Mouse (Mus musculus): ENCODE data around the gene Mrgpra2b. TPM values are rescaled to one million over a fixed set of nuclear protein-coding genes. Genes with fewer than 3 reads are reported as not detected.
"Not testable (repeated sequence)": the region's sequence is repeated elsewhere in the genome, so short reads cannot be mapped to it uniquely, and the experiment has no call there.

The Mrgpra2b gene
- polyA plus RNA-seq (2015; fragmentation: Nextera tagmentation; extraction: Ambion mirVana), result 0.31 and 0.90 TPM in 2 replicates

DNA sequence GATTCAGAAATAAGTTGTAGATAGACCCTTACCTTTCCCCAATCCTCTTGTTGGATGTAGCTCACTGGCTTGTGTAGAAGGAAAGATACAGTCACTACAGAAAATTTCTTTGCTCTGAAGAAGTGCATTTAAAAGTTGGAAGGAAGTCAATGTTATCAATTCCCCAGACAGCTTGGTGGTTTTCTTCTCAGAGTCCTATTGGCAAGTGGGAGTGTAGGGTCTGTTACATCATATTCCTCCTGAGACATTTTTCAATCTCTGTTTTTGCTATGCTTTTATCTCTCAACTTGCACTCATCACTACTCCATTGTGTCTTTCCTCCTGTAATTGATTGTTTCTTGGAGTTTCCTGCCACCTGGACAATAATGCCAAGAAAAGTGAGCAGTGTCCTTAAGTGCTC lies at the start of gene Mrgpra2b:
TSS of gene Mrgpra2b (minus strand) at position 101 of the 400 bp plus-strand sequence.
- TF ChIP-seq CTCF (IDR thresholded peaks at IDR 0.05) (no peak), EP300 (IDR thresholded peaks at IDR 0.05) (no peak)
- H3K9ac ChIP-seq (replicated peaks; ENCODE audit: low read depth), result no peak within 1 kb of the TSS
- no peak within 1 kb of the TSS for H3K27ac ChIP-seq (ENCODE audit: low read length)
- H3K27me3 ChIP-seq (replicated peaks; ENCODE audit: insufficient read depth, low read length), result no peaks in the 10 kb centered on the region
- no peak for DNase-seq (ENCODE audit: low spot score)
- H3K36me3 ChIP-seq (ENCODE audit: insufficient read depth, low read length), result no peaks in the 10 kb centered on the region
- H3K4me3 ChIP-seq (ENCODE audit: low read depth, low read length), result no peak within 1 kb of the TSS
- H3K4me2 ChIP-seq (replicated peaks; ENCODE audit: low read depth, low read length), result no peak within 1 kb of the TSS
- no peaks in the 10 kb centered on the region for H3K9me3 ChIP-seq (ENCODE audit: low read length)
- ATAC-seq, result no peak
- no peaks in the 10 kb centered on the region for H3K4me1 ChIP-seq (ENCODE audit: insufficient read depth, low read depth, low read length)

DNA sequence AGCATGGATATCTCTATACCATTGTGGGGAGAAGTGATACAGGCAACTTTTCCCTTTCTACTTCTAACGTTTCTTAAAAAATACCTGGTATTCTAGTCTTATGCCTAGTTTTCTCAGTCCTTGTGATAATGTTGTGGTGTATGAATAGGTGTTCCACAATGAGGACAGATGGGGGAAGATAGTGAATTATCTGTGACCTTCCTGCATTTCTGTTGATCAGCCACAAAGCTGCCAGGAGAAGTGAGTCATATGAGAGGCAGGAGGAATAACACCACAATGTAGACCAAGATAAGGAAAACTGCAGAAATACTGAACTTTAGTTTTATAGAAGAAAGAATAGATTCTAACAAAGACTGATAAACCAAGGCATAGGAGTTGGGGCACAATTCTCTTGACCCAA lies 12.3 kb downstream of the Mrgpra2b start:
- DNase-seq (ENCODE audit: low spot score) (no peak), ATAC-seq (no peak)
- Histone ChIP-seq H3K27ac (ENCODE audit: low read length) (no peak overlapping the region), H3K4me1 (ENCODE audit: insufficient read depth, low read depth, low read length) (no peaks in the 10 kb centered on the region), H3K9ac (replicated peaks; ENCODE audit: low read depth) (no peak overlapping the region), H3K4me3 (ENCODE audit: low read depth, low read length) (no peak overlapping the region), H3K36me3 (ENCODE audit: insufficient read depth, low read length) (no peaks in the 10 kb centered on the region), H3K27me3 (replicated peaks; ENCODE audit: insufficient read depth, low read length) (no peaks in the 10 kb centered on the region), H3K9me3 (ENCODE audit: low read length) (no peaks in the 10 kb centered on the region), H3K4me2 (replicated peaks; ENCODE audit: low read depth, low read length) (no peak overlapping the region)
- WGBS, result 53% methylated on average over 1 of the region's 1 CpGs
- no peak for TF ChIP-seq EP300 (IDR thresholded peaks at IDR 0.05)
- TF ChIP-seq CTCF (IDR thresholded peaks at IDR 0.05), result no peak

DNA sequence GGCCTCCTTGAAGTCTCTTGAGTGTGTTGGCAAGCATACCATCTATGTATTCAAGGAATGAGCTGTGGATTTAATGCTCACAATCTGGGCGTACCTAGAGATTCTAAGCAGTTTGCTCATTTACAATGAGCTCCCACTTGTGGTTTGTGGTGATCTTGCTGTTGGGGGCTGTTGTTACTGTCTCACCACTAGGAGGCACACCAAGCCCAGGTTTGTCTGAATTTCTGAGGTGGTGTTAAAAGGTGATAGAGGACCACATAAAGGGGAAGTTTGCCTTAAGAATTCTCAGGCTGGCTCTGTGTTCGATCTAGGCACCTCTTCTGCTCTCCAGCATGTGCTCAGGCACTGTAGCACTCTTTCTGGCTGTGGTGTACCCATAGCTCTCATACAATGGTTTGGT lies 13.6 kb downstream of the Mrgpra2b start:
- no peaks in the 10 kb centered on the region for H3K27me3 ChIP-seq (replicated peaks; ENCODE audit: insufficient read depth, low read length)
- no peak overlapping the region for H3K27ac ChIP-seq (ENCODE audit: low read length)
- no peak overlapping the region for H3K4me2 ChIP-seq (replicated peaks; ENCODE audit: low read depth, low read length)
- no peak overlapping the region for H3K4me3 ChIP-seq (ENCODE audit: low read depth, low read length)
- no peak overlapping the region for H3K9ac ChIP-seq (replicated peaks; ENCODE audit: low read depth)
- 64% methylated on average over 2 of the region's 2 CpGs for WGBS
- no peaks in the 10 kb centered on the region for H3K4me1 ChIP-seq (ENCODE audit: insufficient read depth, low read depth, low read length)
- H3K9me3 ChIP-seq (ENCODE audit: low read length), result no peaks in the 10 kb centered on the region
- DNase-seq (ENCODE audit: low spot score) (no peak), ATAC-seq (no peak)
- H3K36me3 ChIP-seq (ENCODE audit: insufficient read depth, low read length), result no peaks in the 10 kb centered on the region
- TF ChIP-seq EP300 (IDR thresholded peaks at IDR 0.05) (no peak), CTCF (IDR thresholded peaks at IDR 0.05) (no peak)

DNA sequence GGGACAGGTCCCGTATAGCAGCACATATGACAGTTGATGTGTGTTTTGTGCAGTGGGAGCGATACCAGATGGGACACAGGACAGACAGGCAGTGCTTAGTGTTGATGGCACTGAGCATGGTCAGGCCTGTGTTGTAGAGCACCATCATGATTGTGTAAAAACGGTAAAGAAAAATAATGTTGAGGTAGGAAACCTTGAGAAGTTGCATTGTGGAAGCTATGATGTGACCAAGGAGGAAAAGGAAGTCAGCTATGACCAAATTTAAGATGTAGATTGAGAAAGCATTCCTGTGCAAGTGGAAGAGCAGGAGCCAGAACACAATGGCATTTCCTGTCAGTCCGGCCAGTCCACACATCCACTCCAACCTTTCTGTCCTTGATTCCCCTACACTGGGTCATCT lies 25.7 kb downstream of the Mrgpra2b start:
- no peaks in the 10 kb centered on the region for H3K36me3 ChIP-seq (ENCODE audit: insufficient read depth, low read length)
- H3K27me3 ChIP-seq (replicated peaks; ENCODE audit: insufficient read depth, low read length), result no peaks in the 10 kb centered on the region
- H3K4me1 ChIP-seq (ENCODE audit: insufficient read depth, low read depth, low read length), result no peaks in the 10 kb centered on the region
- no peak overlapping the region for H3K27ac ChIP-seq (ENCODE audit: low read length)
- no peaks in the 10 kb centered on the region for H3K9me3 ChIP-seq (ENCODE audit: low read length)
- H3K9ac ChIP-seq (replicated peaks; ENCODE audit: low read depth), result no peak overlapping the region
- WGBS, result 74% methylated on average over 4 of the region's 4 CpGs
- no peak overlapping the region for H3K4me3 ChIP-seq (ENCODE audit: low read depth, low read length)
- DNase-seq (ENCODE audit: low spot score) (no peak), ATAC-seq (no peak)
- no peak overlapping the region for H3K4me2 ChIP-seq (replicated peaks; ENCODE audit: low read depth, low read length)
- no peak for TF ChIP-seq CTCF (IDR thresholded peaks at IDR 0.05)
- no peak for TF ChIP-seq EP300 (IDR thresholded peaks at IDR 0.05)

DNA sequence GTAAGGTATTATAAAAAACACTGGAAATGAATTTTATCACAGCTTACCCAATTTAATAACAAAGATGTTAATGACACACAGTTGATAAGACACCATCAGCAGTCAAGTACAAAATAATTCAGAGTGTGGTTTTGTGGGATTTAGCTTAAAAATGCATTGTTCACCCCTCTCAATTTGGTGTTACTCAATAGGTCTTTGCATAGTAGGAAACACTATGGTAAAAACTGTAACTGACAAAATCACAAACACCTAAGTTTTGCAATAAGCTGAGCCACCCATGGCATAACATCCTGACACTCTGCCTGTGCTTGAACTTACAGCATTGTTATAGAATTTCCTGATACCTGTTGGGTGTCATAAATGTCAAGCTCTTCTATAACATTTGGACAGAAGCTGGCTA lies 37.4 kb downstream of the Mrgpra2b start:
- H3K4me2 ChIP-seq (replicated peaks; ENCODE audit: low read depth, low read length); DNase-seq (ENCODE audit: low spot score); H3K9me3 ChIP-seq (ENCODE audit: low read length); ATAC-seq; H3K4me3 ChIP-seq (ENCODE audit: low read depth, low read length); H3K4me1 ChIP-seq (ENCODE audit: insufficient read depth, low read depth, low read length); H3K27ac ChIP-seq (ENCODE audit: low read length); H3K9ac ChIP-seq (replicated peaks; ENCODE audit: low read depth); H3K27me3 ChIP-seq (replicated peaks; ENCODE audit: insufficient read depth, low read length); H3K36me3 ChIP-seq (ENCODE audit: insufficient read depth, low read length): not testable (repeated sequence)

DNA sequence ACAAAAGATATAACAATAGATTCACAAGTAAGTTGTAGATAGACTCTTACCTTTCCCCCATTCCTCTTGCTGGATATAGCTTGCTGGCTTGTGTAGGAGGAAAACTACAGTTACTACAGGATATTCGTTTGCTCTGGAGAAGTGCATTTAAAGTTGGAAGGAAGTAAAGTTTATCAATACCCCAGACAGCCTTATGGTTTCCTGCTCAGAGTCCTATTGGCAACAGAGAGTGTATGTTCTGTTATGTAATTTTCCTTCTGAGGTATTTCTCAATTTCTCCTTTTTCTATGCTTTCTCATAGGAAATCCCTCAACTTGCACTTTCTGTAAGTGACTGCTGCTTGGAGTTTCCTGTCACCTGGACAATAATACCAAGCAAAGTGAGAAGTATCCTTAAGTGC lies 39.2 kb downstream of the Mrgpra2b start:
- H3K27me3 ChIP-seq (replicated peaks; ENCODE audit: insufficient read depth, low read length); H3K4me2 ChIP-seq (replicated peaks; ENCODE audit: low read depth, low read length); H3K4me1 ChIP-seq (ENCODE audit: insufficient read depth, low read depth, low read length); H3K27ac ChIP-seq (ENCODE audit: low read length); H3K9me3 ChIP-seq (ENCODE audit: low read length); H3K9ac ChIP-seq (replicated peaks; ENCODE audit: low read depth); ATAC-seq; H3K4me3 ChIP-seq (ENCODE audit: low read depth, low read length); H3K36me3 ChIP-seq (ENCODE audit: insufficient read depth, low read length); DNase-seq (ENCODE audit: low spot score): not testable (repeated sequence)
- no CpG with 5 or more reads among the region's 1 CpGs for WGBS

DNA sequence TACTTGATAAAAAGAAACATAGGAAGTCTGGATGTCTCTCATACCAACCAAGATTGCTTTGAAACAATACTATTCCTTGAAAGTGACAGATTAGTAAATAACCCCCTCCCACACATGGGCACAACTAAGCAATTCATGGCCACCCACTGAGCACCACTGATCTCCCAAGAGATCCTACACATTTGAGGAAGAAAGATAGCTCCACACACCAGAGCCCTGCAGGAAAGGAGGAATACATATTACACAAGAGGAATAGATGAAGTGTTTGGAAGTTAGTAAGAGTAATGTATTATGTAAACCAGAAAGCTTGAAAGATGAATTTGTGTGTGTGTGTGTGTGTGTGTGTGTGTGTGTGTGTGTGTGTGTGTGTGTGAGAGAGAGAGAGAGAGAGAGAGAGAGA lies 45.5 kb downstream of the Mrgpra2b start:
- not testable (repeated sequence) for H3K9ac ChIP-seq (replicated peaks; ENCODE audit: low read depth); H3K27me3 ChIP-seq (replicated peaks; ENCODE audit: insufficient read depth, low read length); DNase-seq (ENCODE audit: low spot score); H3K9me3 ChIP-seq (ENCODE audit: low read length); H3K27ac ChIP-seq (ENCODE audit: low read length); H3K4me3 ChIP-seq (ENCODE audit: low read depth, low read length); H3K4me1 ChIP-seq (ENCODE audit: insufficient read depth, low read depth, low read length); H3K4me2 ChIP-seq (replicated peaks; ENCODE audit: low read depth, low read length); H3K36me3 ChIP-seq (ENCODE audit: insufficient read depth, low read length); ATAC-seq

DNA sequence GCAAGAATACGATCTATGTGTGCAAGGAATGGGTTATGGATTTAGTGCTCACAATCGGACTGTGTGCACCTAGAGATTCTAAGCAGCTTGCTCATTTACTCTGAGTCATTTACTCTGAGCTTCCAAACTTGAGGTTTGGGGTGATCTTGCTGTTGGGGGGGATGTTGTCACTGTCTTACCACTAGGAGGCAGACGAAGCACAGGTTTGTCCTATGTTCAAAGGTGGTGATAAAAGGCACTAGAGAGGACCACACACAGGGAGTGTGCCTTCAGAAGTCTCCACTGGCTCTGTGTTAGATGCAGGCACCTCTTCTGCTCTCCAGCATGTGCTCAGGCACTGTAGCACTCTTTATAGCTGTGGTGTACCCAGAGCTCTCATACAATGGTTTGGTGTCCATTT lies 54.8 kb downstream of the Mrgpra2b start:
- not testable (repeated sequence) for H3K9ac ChIP-seq (replicated peaks; ENCODE audit: low read depth); DNase-seq (ENCODE audit: low spot score); H3K4me2 ChIP-seq (replicated peaks; ENCODE audit: low read depth, low read length); H3K36me3 ChIP-seq (ENCODE audit: insufficient read depth, low read length); ATAC-seq; H3K4me1 ChIP-seq (ENCODE audit: insufficient read depth, low read depth, low read length); H3K27me3 ChIP-seq (replicated peaks; ENCODE audit: insufficient read depth, low read length); H3K27ac ChIP-seq (ENCODE audit: low read length); H3K9me3 ChIP-seq (ENCODE audit: low read length); H3K4me3 ChIP-seq (ENCODE audit: low read depth, low read length)
- 4% methylated on average over 1 of the region's 3 CpGs for WGBS

DNA sequence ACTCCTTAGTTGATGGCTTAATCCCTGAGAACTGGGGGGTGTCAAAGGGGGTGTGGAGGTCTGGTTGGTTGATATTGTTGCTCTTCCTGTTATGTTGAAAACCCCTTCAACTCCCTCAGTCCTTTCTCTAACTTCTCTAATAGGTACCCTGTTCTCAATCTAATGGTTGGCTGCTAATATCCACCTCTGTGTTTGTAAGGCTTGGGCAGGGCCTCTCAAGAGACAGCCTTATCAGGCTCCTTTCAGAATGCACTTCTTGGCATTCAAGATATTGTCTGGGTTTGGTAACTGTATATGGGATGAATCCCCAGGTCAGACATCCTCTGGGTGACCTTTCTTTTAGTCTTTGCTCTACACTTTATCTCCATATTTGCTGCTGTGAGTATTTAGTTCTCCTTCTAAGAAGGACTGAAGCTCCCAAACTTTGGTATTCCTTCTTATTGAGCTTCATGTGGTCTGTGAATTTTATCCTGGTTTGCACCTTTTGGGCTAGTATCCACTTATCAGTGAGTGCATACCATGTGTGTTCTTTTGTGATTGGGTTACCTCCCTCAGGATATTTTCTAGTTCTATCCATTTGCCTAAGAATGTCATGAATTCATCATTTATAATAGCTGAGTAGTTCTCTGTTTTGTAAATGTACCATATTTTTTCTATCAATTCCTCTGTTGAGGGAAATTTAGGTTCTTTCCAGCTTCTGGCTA lies 63.2 kb downstream of the Mrgpra2b start:
- not testable (repeated sequence) for H3K9ac ChIP-seq (replicated peaks; ENCODE audit: low read depth); H3K27me3 ChIP-seq (replicated peaks; ENCODE audit: insufficient read depth, low read length); H3K4me2 ChIP-seq (replicated peaks; ENCODE audit: low read depth, low read length); DNase-seq (ENCODE audit: low spot score); H3K36me3 ChIP-seq (ENCODE audit: insufficient read depth, low read length); H3K9me3 ChIP-seq (ENCODE audit: low read length); H3K4me3 ChIP-seq (ENCODE audit: low read depth, low read length); H3K27ac ChIP-seq (ENCODE audit: low read length); H3K4me1 ChIP-seq (ENCODE audit: insufficient read depth, low read depth, low read length); ATAC-seq

All from lung, postnatal 0 days (tissue).